Mouse (Mus musculus) v-Abl transformed pro-B cells (cell line): Measurements from ENCODE around the gene Aim2.
"Not testable (repeated sequence)": the region's sequence is repeated elsewhere in the genome, so short reads cannot be mapped to it uniquely, and the experiment has no call there.

Experiments
- in situ Hi-C, 2 experiments: fragments of 400-800 bp; cut with MboI; formaldehyde crosslinking; loops; one replicate each; pipeline ENCODE4 v1.15.1; 2025; ENCODE audit not compliant: unreplicated experiment in 2 of 2

Gene Aim2

GRCm38 (mm10) chr1:173440681-173441080 lies 90.0 kb downstream of the Aim2 start:
- in situ Hi-C loops: no loop called here

- in situ Hi-C loops: no loop called here
Measured at GRCm38 (mm10) chr1:173441210-173441609, 90.5 kb downstream of the Aim2 start.

- in situ Hi-C loops: no loop called here
Measured at GRCm38 (mm10) chr1:173443061-173443460, 92.4 kb downstream of the Aim2 start.

GRCm38 (mm10) chr1:173447067-173447466 lies 96.4 kb downstream of the Aim2 start:
- in situ Hi-C loops: no loop called here

- in situ Hi-C loops: loop anchor here in 1 of 2 experiments (10.0 kb wide), 1 partner anchor 414 kb away; no protein-coding TSS in a partner anchor
Measured at GRCm38 (mm10) chr1:173450621-173451020, 99.9 kb downstream of the Aim2 start.

GRCm38 (mm10) chr1:173451665-173452064 lies 101.0 kb downstream of the Aim2 start:
- in situ Hi-C loops: loop anchor here in 1 of 2 experiments (10.0 kb wide), 1 partner anchor 413 kb away; no protein-coding TSS in a partner anchor

- in situ Hi-C loops: loop anchor here (5.0 to 10.0 kb wide), 5 partner anchors 181 to 1011 kb away; no protein-coding TSS in a partner anchor
Measured at GRCm38 (mm10) chr1:173456139-173456754, 105.6 kb downstream of the Aim2 start.

GRCm38 (mm10) chr1:173456761-173457160 lies 106.1 kb downstream of the Aim2 start:
- in situ Hi-C loops: loop anchor here (5.0 to 10.0 kb wide), 5 partner anchors 181 to 1011 kb away; no protein-coding TSS in a partner anchor

- in situ Hi-C loops: not testable (repeated sequence)
Measured at GRCm38 (mm10) chr1:173480399-173481181, 129.9 kb downstream of the Aim2 start.

- in situ Hi-C loops: not testable (repeated sequence)
Measured at GRCm38 (mm10) chr1:173481182-173481574, 130.5 kb downstream of the Aim2 start.

GRCm38 (mm10) chr1:173490812-173491480 lies 140.3 kb downstream of the Aim2 start, which contains the start of gene Ifi206:
TSS of gene Ifi206 (minus strand) at chr1:173491041.
- in situ Hi-C loops: not testable (repeated sequence)

GRCm38 (mm10) chr1:173491483-173491882 lies 140.8 kb downstream of the Aim2 start:
- in situ Hi-C loops: not testable (repeated sequence)

GRCm38 (mm10) chr1:173510595-173510994 lies 159.9 kb downstream of the Aim2 start:
- in situ Hi-C loops: not testable (repeated sequence)
